Mouse (Mus musculus) forebrain, postnatal 0 days (tissue): ENCODE results near the gene Siah2. TPM values are rescaled to one million over a fixed set of nuclear protein-coding genes. Genes with fewer than 3 reads are reported as not detected.

Source experiments
- ATAC-seq: fragments of 200-750 bp; cut with Nextera tagmentation; 2 replicates; pipeline ENCODE4 v1.8.0; 2017; ENCODE audit warnings: mild to moderate bottlenecking, moderate library complexity
- DNase-seq: peaks from one replicate; pipeline ENCODE4 v3.0.0-alpha.2; 2015
- H3K27ac ChIP-seq: fragments of 300-500 bp; sonication (generic); 2 replicates; pipeline ENCODE4 v1.5.1; 2014; ENCODE audit warnings: low read depth, mild to moderate bottlenecking, antibody characterized with exemption, low read length, moderate library complexity, mixed read lengths
- H3K27me3 ChIP-seq: fragments of 300-500 bp; sonication (generic); 2 replicates; pipeline ENCODE4 v1.6.1; 2014; ENCODE audit warnings: mild to moderate bottlenecking, low read length, mixed read lengths; ENCODE audit not compliant: insufficient read depth
- H3K36me3 ChIP-seq: fragments of 300-500 bp; sonication (generic); 2 replicates; pipeline ENCODE4 v1.6.1; 2014; ENCODE audit warnings: mild to moderate bottlenecking, moderate library complexity; ENCODE audit not compliant: insufficient read depth
- H3K4me1 ChIP-seq: fragments of 300-500 bp; sonication (generic); 2 replicates; pipeline ENCODE4 v1.6.1; 2014; ENCODE audit warnings: antibody characterized with exemption; ENCODE audit not compliant: insufficient read depth
- H3K4me2 ChIP-seq: fragments of 300-500 bp; sonication (generic); 2 replicates; pipeline ENCODE4 v1.6.1; 2014; ENCODE audit warnings: low read depth, mild to moderate bottlenecking, moderate library complexity
- H3K4me3 ChIP-seq: fragments of 300-500 bp; sonication (generic); 2 replicates; pipeline ENCODE4 v1.5.1; 2014; ENCODE audit warnings: low read depth, low read length, mixed read lengths
- H3K9ac ChIP-seq: fragments of 300-500 bp; sonication (generic); 2 replicates; pipeline ENCODE4 v1.6.1; 2014; ENCODE audit warnings: mild to moderate bottlenecking
- H3K9me3 ChIP-seq: fragments of 300-500 bp; sonication (generic); 2 replicates; pipeline ENCODE4 v1.6.1; 2016; ENCODE audit warnings: low read length
- CTCF ChIP-seq: sonication (generic); IDR thresholded peaks from 2 replicates; pipeline ENCODE4 v1.5.1; 2016; ENCODE audit warnings: antibody characterized with exemption, control low read depth, low read depth
- WGBS: fragments of 180-500 bp; shearing (Covaris S2); extraction: QIAGEN DNeasy Blood & Tissue Kit; methylation state at CpG from one replicate; pipeline ENCODE4 v1.1.7; 2014; 5-methylcytosine and 5-hydroxymethylcytosine counted together
- polyA plus RNA-seq: library from polyadenylated mRNA; unstranded; fragments of >200 nt; fragmentation: Nextera tagmentation; extraction: Ambion mirVana; gene quantifications from 2 replicates; pipeline ENCODE4 v1.2.1, GENCODE M21; 2015
- total RNA-seq: library from RNA; depleted of rRNA; stranded (reverse); fragments of >200 nt; gene quantifications from 2 replicates; pipeline ENCODE4 v1.2.3, GENCODE M21; 2014

Gene Siah2
- total and polyA plus RNA-seq, 2 experiments from 2014 or later, result 13.6 to 25.2 TPM

GRCm38 (mm10) chr3:58680943-58681637 lies 11.1 kb downstream of the Siah2 start:
- H3K9ac ChIP-seq, result no peak overlapping the region
- 92% methylated on average over 7 of the region's 7 CpGs for WGBS
- no peak for TF ChIP-seq CTCF
- no peaks in the 10 kb centered on the region for H3K27me3 ChIP-seq
- H3K36me3 ChIP-seq, result peaks cover 8% of the 10 kb centered on the region; the same call in 1 of the 2 replicates
- DNase-seq, result no peak
- no peak overlapping the region for H3K4me2 ChIP-seq
- no peaks in the 10 kb centered on the region for H3K9me3 ChIP-seq
- H3K27ac ChIP-seq, result no peak overlapping the region
- 0 out of 2 replicates have a peak, but pooled peaks cover 8% of the 10 kb centered on the region for H3K4me1 ChIP-seq
- ATAC-seq, result no peak
- no peak overlapping the region for H3K4me3 ChIP-seq

- H3K9ac ChIP-seq, result no peak overlapping the region
- ATAC-seq, result no peak
- 56% methylated on average over 4 of the region's 4 CpGs for WGBS
- H3K4me3 ChIP-seq, result no peak overlapping the region
- no peak overlapping the region for H3K27ac ChIP-seq
- H3K9me3 ChIP-seq, result no peaks in the 10 kb centered on the region
- peaks cover 18% of the 10 kb centered on the region for H3K36me3 ChIP-seq
- no peaks in the 10 kb centered on the region for H3K27me3 ChIP-seq
- no peak overlapping the region for H3K4me2 ChIP-seq
- 0 out of 2 replicates have a peak, but pooled peaks cover 8% of the 10 kb centered on the region for H3K4me1 ChIP-seq
- no peak for DNase-seq
- no peak for TF ChIP-seq CTCF
Measured at GRCm38 (mm10) chr3:58679996-58680395, 12.2 kb downstream of the Siah2 start.

DNA sequence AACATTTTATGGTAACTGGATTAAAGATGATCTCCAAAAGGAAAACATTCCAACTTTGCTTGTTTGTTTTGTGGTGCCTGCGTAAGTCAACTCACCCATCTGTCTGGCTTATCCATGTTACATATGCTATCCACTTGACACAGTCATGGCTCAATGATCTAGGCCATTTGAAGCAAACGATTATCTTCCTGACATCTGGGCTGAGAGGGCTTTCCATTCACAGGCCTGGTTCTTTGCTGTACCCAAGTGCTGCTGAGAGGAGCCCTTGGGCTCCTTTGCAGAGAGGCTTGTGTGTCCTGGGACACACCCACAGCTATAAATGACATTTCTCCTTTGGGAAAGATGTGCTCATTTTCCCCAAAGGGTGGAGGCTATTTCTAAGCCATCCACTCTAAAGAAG lies 13.3 kb downstream of the Siah2 start:
- ATAC-seq, result no peak
- no peak for TF ChIP-seq CTCF
- Histone ChIP-seq H3K27me3 (no peaks in the 10 kb centered on the region), H3K9me3 (no peaks in the 10 kb centered on the region), H3K9ac (no peak overlapping the region), H3K4me2 (no peak overlapping the region), H3K36me3 (peaks cover 23% of the 10 kb centered on the region), H3K27ac (no peak overlapping the region), H3K4me3 (no peak overlapping the region), H3K4me1 (0 out of 2 replicates have a peak, but pooled peaks cover 8% of the 10 kb centered on the region)
- 49% methylated on average over 2 of the region's 2 CpGs for WGBS
- no peak for DNase-seq

GRCm38 (mm10) chr3:58678384-58678783 lies 13.8 kb downstream of the Siah2 start:
- no peaks in the 10 kb centered on the region for H3K9me3 ChIP-seq
- no peak for TF ChIP-seq CTCF
- DNase-seq (no peak), ATAC-seq (no peak)
- no peaks in the 10 kb centered on the region for H3K27me3 ChIP-seq
- H3K9ac ChIP-seq, result no peak overlapping the region
- 0 out of 2 replicates have a peak, but pooled peaks cover 8% of the 10 kb centered on the region for H3K4me1 ChIP-seq
- H3K27ac ChIP-seq, result no peak overlapping the region
- H3K4me2 ChIP-seq, result no peak overlapping the region
- WGBS, result 63% methylated on average over 8 of the region's 8 CpGs
- H3K4me3 ChIP-seq, result no peak overlapping the region
- H3K36me3 ChIP-seq, result peaks cover 21% of the 10 kb centered on the region

GRCm38 (mm10) chr3:58677615-58678014 lies 14.6 kb downstream of the Siah2 start:
- H3K9ac ChIP-seq, result no peak overlapping the region
- H3K4me3 ChIP-seq, result no peak overlapping the region
- no peak overlapping the region for H3K27ac ChIP-seq
- 0 out of 2 replicates have a peak, but pooled peaks cover 8% of the 10 kb centered on the region for H3K4me1 ChIP-seq
- no peak overlapping the region for H3K4me2 ChIP-seq
- TF ChIP-seq CTCF, result no peak
- DNase-seq (no peak), ATAC-seq (no peak)
- no peaks in the 10 kb centered on the region for H3K27me3 ChIP-seq
- 60% methylated on average over 3 of the region's 3 CpGs for WGBS
- H3K36me3 ChIP-seq, result peaks cover 17% of the 10 kb centered on the region
- H3K9me3 ChIP-seq, result no peaks in the 10 kb centered on the region

DNA sequence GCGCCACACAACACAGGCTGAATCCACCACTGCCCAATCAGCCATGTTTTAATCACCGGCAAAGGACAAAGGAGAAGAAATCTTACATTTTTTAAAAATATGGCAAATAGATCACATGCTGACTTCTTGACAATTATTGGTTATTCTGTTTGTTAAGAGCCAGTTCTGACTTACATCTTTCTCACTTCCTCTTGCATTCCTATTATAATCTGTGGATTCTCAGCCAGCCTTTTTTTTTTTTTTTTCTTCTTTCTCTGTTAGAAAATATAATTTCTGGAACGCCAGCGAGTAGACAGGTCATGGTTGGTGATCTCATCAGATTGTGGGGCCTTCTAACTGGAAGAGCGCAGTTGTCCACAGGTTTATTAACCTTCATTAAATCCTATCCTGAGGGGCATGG lies 18.9 kb downstream of the Siah2 start:
- no peak overlapping the region for H3K27ac ChIP-seq
- ATAC-seq (no peak), DNase-seq (no peak)
- no peak overlapping the region for H3K4me3 ChIP-seq
- no peaks in the 10 kb centered on the region for H3K9me3 ChIP-seq
- H3K4me1 ChIP-seq, result no peaks in the 10 kb centered on the region
- WGBS, result 93% methylated on average over 5 of the region's 5 CpGs
- no peaks in the 10 kb centered on the region for H3K27me3 ChIP-seq
- no peak overlapping the region for H3K4me2 ChIP-seq
- H3K9ac ChIP-seq, result no peak overlapping the region
- no peak for TF ChIP-seq CTCF
- peaks cover 17% of the 10 kb centered on the region for H3K36me3 ChIP-seq

DNA sequence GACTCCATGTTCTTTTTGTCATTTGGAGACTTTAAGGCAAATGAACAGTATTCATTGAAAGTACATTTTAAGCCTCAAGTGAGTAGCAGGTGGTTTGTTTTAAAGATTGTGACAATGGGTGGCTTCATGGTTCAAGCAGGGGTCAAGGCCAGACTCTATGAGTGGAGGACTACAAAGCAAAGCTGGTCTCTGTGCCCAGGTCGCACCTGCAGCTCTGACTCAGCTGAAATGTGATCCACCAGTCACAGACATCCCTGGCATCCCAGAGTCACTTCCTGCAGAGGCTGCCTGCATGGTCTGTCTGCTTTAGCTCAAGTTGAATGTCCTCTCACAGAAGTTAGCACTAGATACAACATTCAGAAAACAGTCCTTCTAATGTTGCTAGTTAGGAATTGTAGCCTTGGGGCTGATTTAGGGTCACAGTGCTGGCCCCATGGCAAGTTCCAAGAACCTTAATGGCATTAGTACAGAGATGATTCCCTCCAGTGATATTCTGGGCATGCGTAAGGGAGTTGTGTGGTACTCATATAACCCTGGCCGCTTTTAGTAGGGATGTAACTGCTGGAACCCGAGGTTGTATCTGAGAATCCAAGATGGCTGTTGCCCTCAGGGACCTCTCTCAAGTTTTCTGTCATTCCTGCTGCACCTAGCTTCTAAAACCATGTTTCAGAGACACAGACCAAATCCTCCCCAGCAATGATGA lies 19.6 kb downstream of the Siah2 start:
- no peak overlapping the region for H3K4me3 ChIP-seq
- WGBS, result 80% methylated on average over 4 of the region's 4 CpGs

More for the DNA sequence above, 19.6 kb downstream of the Siah2 start:
- ATAC-seq, result no peak
- no peaks in the 10 kb centered on the region for H3K27me3 ChIP-seq
- TF ChIP-seq CTCF, result no peak
- no peak overlapping the region for H3K27ac ChIP-seq
- H3K4me2 ChIP-seq, result no peak overlapping the region
- H3K9me3 ChIP-seq, result no peaks in the 10 kb centered on the region
- no peak overlapping the region for H3K9ac ChIP-seq
- no peaks in the 10 kb centered on the region for H3K4me1 ChIP-seq
- H3K36me3 ChIP-seq, result peaks cover 17% of the 10 kb centered on the region
- no peak for DNase-seq
